Mouse (Mus musculus) cerebellum, postnatal 36 days (tissue): ENCODE measurements around the gene Olfr348.

ENCODE experiments used
- DNase-seq, 2 experiments: peaks; one replicate each; pipeline ENCODE4 v3.0.0; 2021 to 2022; ENCODE audit warnings: mixed read lengths in 2 of 2

Olfr348 gene

GRCm38 (mm10) chr2:36783976-36784375, at the start of gene Olfr348:
Gene Olfr348, plus strand, starts transcription at chr2:36784276.
- DNase-seq = no peak

GRCm38 (mm10) chr2:36736226-36736625, 47.9 kb upstream of the Olfr348 start:
- DNase-seq = no peak

- no peak for DNase-seq
These were observed 6.2 kb downstream of the Olfr348 start, which contains the start of gene Olfr50 for GRCm38 (mm10) chr2:36790238-36790637. Gene Olfr50, plus strand, starts transcription at chr2:36790538.

GRCm38 (mm10) chr2:36816932-36817331, 32.9 kb downstream of the Olfr348 start, which contains the start of gene Olfr3:
Gene Olfr3, minus strand, starts transcription at chr2:36817032.
- DNase-seq = no peak
